Comparison of ENCODE assay signal across 8 mouse cellular contexts in the genomic region with DNA sequence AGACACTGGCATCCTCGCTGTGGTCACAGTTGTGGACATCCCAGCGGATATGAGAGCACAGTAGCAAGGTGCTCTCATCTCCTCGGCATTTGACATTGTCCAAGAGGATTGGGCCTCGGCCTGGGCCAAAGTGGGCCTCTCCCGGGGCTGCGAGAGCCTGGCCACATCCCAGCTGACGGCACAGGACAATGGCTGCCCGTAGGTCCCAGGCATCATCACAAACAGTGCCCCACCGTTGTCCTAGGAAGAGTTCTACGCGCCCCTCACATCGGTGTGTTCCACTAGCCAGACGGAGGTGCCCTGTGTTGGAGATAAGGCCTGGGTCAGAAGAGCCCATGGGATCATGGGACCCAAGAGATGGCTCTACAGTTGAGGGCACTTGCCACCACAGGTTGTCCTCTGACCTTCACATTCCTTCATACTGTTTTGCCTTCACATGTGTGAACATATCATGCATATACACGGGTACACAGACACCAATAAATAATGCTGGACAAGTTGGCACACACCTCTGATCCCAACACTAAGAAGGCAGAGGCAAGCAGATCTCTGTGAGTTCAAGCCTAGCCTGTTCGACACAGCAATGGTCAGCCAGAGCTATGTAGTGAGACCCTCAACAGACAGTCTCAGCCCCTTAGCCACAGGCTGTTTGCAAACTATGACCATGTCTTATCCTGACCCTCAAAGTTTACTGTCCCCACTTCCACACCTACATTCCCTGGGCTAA. TPM values are rescaled to one million over a fixed set of nuclear protein-coding genes. Genes with fewer than 3 reads are reported as not detected.
DNase-seq lines count a peak whose midpoint lies in the region; ATAC-seq and TF ChIP-seq lines count a peak whose summit lies in the region.

No protein-coding gene starts in this region.

- intact Hi-C loops in heart, postnatal 14 days (cut with DNase I): no loop called here

- no peaks in the 10 kb centered on the region for H3K36me3 ChIP-seq in heart, embryonic 13.5 days
- H3K36me3 ChIP-seq in G1E (replicated peaks): peaks cover 15% of the 10 kb centered on the region
- H3K36me3 ChIP-seq in hindbrain, embryonic 11.5 days (ENCODE audit: control insufficient read depth, insufficient read depth, low read length): no peaks in the 10 kb centered on the region
- H3K36me3 ChIP-seq in midbrain, embryonic 10.5 days: no peaks in the 10 kb centered on the region

- no peak overlapping the region for H3K9ac ChIP-seq in heart, embryonic 13.5 days
- H3K9ac ChIP-seq in hindbrain, embryonic 11.5 days (ENCODE audit: low read depth, low read length): no peak overlapping the region

- peaks cover 6% of the 10 kb centered on the region; the same call in 1 of the 2 replicates for H3K27me3 ChIP-seq in heart, embryonic 13.5 days (replicated peaks)
- H3K27me3 ChIP-seq in G1E (ENCODE audit: insufficient read depth, low read length): no peaks in the 10 kb centered on the region; the same call in 1 of the 2 replicates
- H3K27me3 ChIP-seq in hindbrain, embryonic 11.5 days (ENCODE audit: control insufficient read depth, insufficient read depth, low read length): peaks cover 2% of the 10 kb centered on the region; the same call in 1 of the 2 replicates
- peaks cover 22% of the 10 kb centered on the region for H3K27me3 ChIP-seq in midbrain, embryonic 10.5 days (ENCODE audit: low read depth, poor library complexity, severe bottlenecking)

- peak overlapping the region; percentile 88 for H3K4me2 ChIP-seq in heart, embryonic 13.5 days
- H3K4me2 ChIP-seq in hindbrain, embryonic 11.5 days (replicated peaks; ENCODE audit: low read depth, low read length): no peak overlapping the region

- H3K27ac ChIP-seq in heart, embryonic 13.5 days (replicated peaks): peak overlapping the region; percentile 91
- peak overlapping the region; percentile 94; the same call in 1 of the 2 replicates for H3K27ac ChIP-seq in hindbrain, embryonic 11.5 days (ENCODE audit: low read depth, low read length)
- peak overlapping the region; percentile 95 for H3K27ac ChIP-seq in midbrain, embryonic 10.5 days (replicated peaks)

- WGBS in heart, embryonic 13.5 days: 89% methylated on average over 15 of the region's 15 CpGs
- 97% methylated on average over 15 of the region's 15 CpGs for WGBS in hindbrain, embryonic 11.5 days
- WGBS in midbrain, embryonic 10.5 days: 94% methylated on average over 15 of the region's 15 CpGs

- DNase-seq in heart, postnatal 14 days: no peak
- no peak for DNase-seq in G1E (ENCODE audit: low spot score)
- no peak for DNase-seq in hindbrain, embryonic 11.5 days (ENCODE audit: low spot score)
- no peak for DNase-seq in midbrain, embryonic 10.5 days (ENCODE audit: low spot score)
- DNase-seq in frontal cortex, postnatal 10 days (ENCODE audit: low spot score in 2 of 2): no peak
- no peak for DNase-seq in adrenal gland, postnatal 10 days
- no peak for DNase-seq in left cerebral cortex, adult 9 months (ENCODE audit: low spot score in 2 of 2)

- H3K4me3 ChIP-seq in heart, embryonic 13.5 days: 0 out of 2 replicates have a peak overlapping the region, but pooled peaks have one; percentile 62
- H3K4me3 ChIP-seq in G1E (ENCODE audit: low read depth, low read length): peak overlapping the region; percentile 80; the same call in 1 of the 2 replicates
- H3K4me3 ChIP-seq in hindbrain, embryonic 11.5 days (ENCODE audit: low read depth, low read length): no peak overlapping the region
- peak overlapping the region; percentile 79; the same call in 1 of the 2 replicates for H3K4me3 ChIP-seq in midbrain, embryonic 10.5 days

- no peaks in the 10 kb centered on the region for H3K9me3 ChIP-seq in heart, embryonic 13.5 days
- H3K9me3 ChIP-seq in G1E (replicated peaks): no peaks in the 10 kb centered on the region
- no peaks in the 10 kb centered on the region for H3K9me3 ChIP-seq in hindbrain, embryonic 11.5 days (ENCODE audit: control insufficient read depth, low read length)
- no peaks in the 10 kb centered on the region for H3K9me3 ChIP-seq in midbrain, embryonic 10.5 days (replicated peaks)

- ATAC-seq in heart, embryonic 13.5 days (ENCODE audit: extremely low read depth, insufficient number of reproducible peaks, low FRiP score, low TSS enrichment): no peak
- ATAC-seq in G1E (ENCODE audit: extremely low read depth, insufficient number of reproducible peaks, low FRiP score, poor library complexity, severe bottlenecking): no peak
- ATAC-seq in hindbrain, embryonic 11.5 days (ENCODE audit: low FRiP score): no peak

- H3K4me1 ChIP-seq in heart, embryonic 13.5 days: peaks cover 43% of the 10 kb centered on the region
- peaks cover 79% of the 10 kb centered on the region for H3K4me1 ChIP-seq in G1E (ENCODE audit: insufficient read depth, low read depth, low read length)
- no peaks in the 10 kb centered on the region; the same call in 1 of the 2 replicates for H3K4me1 ChIP-seq in hindbrain, embryonic 11.5 days (replicated peaks; ENCODE audit: control insufficient read depth, insufficient read depth, low read length)
- peaks cover 41% of the 10 kb centered on the region for H3K4me1 ChIP-seq in midbrain, embryonic 10.5 days

- no peak for TF ChIP-seq CTCF in G1E (IDR thresholded peaks at IDR 0.05; ENCODE audit: low read depth, low read length)

RNA-seq across cellular contexts. Expression of a gene that starts 13.3 kb away (rescaled TPM):
- polyA plus RNA-seq in heart, embryonic 13.5 days (2015; fragmentation: Nextera tagmentation; extraction: Ambion mirVana): 1.0 and 1.1 TPM in 2 replicates
- 1 to 10 TPM in 1 of 2 experiments, under 1 TPM in 1; 0.41 to 1.3 TPM for total RNA-seq in heart, postnatal 14 days (2021)
- total RNA-seq in G1E (2014; fragmentation: Nextera tagmentation) (9.1 and 16.4 TPM in 2 replicates), G1E (2017) (3.2 and 5.5 TPM in 2 replicates)
- 1.1 and 1.5 TPM in 2 replicates for polyA plus RNA-seq in G1E (2012)
- 1.6 and 2.4 TPM in 2 replicates for polyA plus RNA-seq in hindbrain, embryonic 11.5 days (2014; fragmentation: Nextera tagmentation; extraction: Ambion mirVana)
- polyA plus RNA-seq in midbrain, embryonic 10.5 days (2016; fragmentation: Nextera tagmentation; extraction: Ambion mirVana): 1.7 TPM in 2 replicates
- 1 to 10 TPM; 1.9 to 2.3 TPM for total RNA-seq in adrenal gland, postnatal 10 days (2021)

RNA-seq across cellular contexts. Expression of a gene that starts 18.8 kb away (rescaled TPM):
- polyA plus RNA-seq in heart, embryonic 13.5 days (2015; fragmentation: Nextera tagmentation; extraction: Ambion mirVana): 0.11 TPM in 1 of 2 replicates, not detected in the other
- total RNA-seq in heart, postnatal 14 days (2021): not detected
- total RNA-seq in G1E (2014; fragmentation: Nextera tagmentation): not detected in 2 replicates
- total RNA-seq in G1E (2017): not detected in 2 replicates
- polyA plus RNA-seq in G1E (2012): not detected in 2 replicates
- not detected in 2 replicates for polyA plus RNA-seq in hindbrain, embryonic 11.5 days (2014; fragmentation: Nextera tagmentation; extraction: Ambion mirVana)
- 0.10 TPM in 1 of 2 replicates, not detected in the other for polyA plus RNA-seq in midbrain, embryonic 10.5 days (2016; fragmentation: Nextera tagmentation; extraction: Ambion mirVana)
- total RNA-seq in adrenal gland, postnatal 10 days (2021): under 1 TPM in 1 of 2 experiments, not detected in 1; 0.30 TPM

RNA-seq across cellular contexts. Expression of a gene that starts 26.7 kb away (rescaled TPM):
- polyA plus RNA-seq in heart, embryonic 13.5 days (2015; fragmentation: Nextera tagmentation; extraction: Ambion mirVana): 157 and 163 TPM in 2 replicates
- total RNA-seq in heart, postnatal 14 days (2021): 100 to 1,000 TPM; 284 to 301 TPM
- total RNA-seq in G1E (2014; fragmentation: Nextera tagmentation) (168 and 200 TPM in 2 replicates), G1E (2017) (73.5 and 99.8 TPM in 2 replicates)
- 246 and 281 TPM in 2 replicates for polyA plus RNA-seq in G1E (2012)
- 204 and 208 TPM in 2 replicates for polyA plus RNA-seq in hindbrain, embryonic 11.5 days (2014; fragmentation: Nextera tagmentation; extraction: Ambion mirVana)
- 270 and 311 TPM in 2 replicates for polyA plus RNA-seq in midbrain, embryonic 10.5 days (2016; fragmentation: Nextera tagmentation; extraction: Ambion mirVana)
- 100 to 1,000 TPM; 413 to 414 TPM for total RNA-seq in adrenal gland, postnatal 10 days (2021)

RNA-seq across cellular contexts. Expression of a gene that starts 33.5 kb away (rescaled TPM):
- polyA plus RNA-seq in heart, embryonic 13.5 days (2015; fragmentation: Nextera tagmentation; extraction: Ambion mirVana): 23.0 and 23.9 TPM in 2 replicates
- 1 to 10 TPM; 8.5 to 8.9 TPM for total RNA-seq in heart, postnatal 14 days (2021)
- 18.4 and 25.6 TPM in 2 replicates for total RNA-seq in G1E (2014; fragmentation: Nextera tagmentation)
- 5.1 and 7.1 TPM in 2 replicates for total RNA-seq in G1E (2017)
- 23.7 and 25.2 TPM in 2 replicates for polyA plus RNA-seq in G1E (2012)
- polyA plus RNA-seq in hindbrain, embryonic 11.5 days (2014; fragmentation: Nextera tagmentation; extraction: Ambion mirVana): 21.6 and 23.5 TPM in 2 replicates
- 36.3 and 39.6 TPM in 2 replicates for polyA plus RNA-seq in midbrain, embryonic 10.5 days (2016; fragmentation: Nextera tagmentation; extraction: Ambion mirVana)
- total RNA-seq in adrenal gland, postnatal 10 days (2021): 10 to 100 TPM; 16.6 to 19.2 TPM
